Mouse (Mus musculus): ENCODE measurements at regions not wholly inside any gene's neighbourhood (a gene's known extent, or its start where the extent isn't known, plus 50 kb on each side); places are given as distances from the start of the nearest gene placed in this dataset.

DNA sequence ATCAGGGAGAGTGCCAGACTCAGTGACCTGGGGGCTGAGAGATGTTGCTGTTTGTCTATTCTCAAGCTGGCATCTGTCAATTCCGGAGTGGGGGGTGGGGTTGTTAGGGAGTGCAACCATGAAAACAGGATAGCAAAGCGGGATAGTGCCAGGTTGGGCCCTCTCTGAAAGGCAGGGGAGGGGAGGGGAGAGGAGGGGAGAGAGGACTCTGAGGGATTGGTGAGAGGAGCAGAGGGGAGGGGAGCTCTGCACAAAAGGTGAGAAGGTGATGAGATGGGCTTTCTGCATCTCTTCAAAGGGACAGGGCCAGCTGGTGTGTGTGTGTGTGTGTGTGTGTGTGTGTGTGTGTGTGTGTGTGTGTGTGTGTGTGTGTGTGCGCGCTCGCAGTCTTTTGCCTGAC lies 61.6 kb upstream of the Pclo start:
- TF ChIP-seq POLR2A (IDR thresholded peaks at IDR 0.05; ENCODE audit: low read depth, low read length), result no peak
- no peak for TF ChIP-seq CTCF (IDR thresholded peaks at IDR 0.05; ENCODE audit: borderline replicate concordance, insufficient read depth, low read length)
- H3K4me1 ChIP-seq (ENCODE audit: control insufficient read depth, insufficient read depth, low read length), result no peaks in the 10 kb centered on the region
- no peak overlapping the region for H3K27ac ChIP-seq (ENCODE audit: insufficient read depth, low read length)
- no peak overlapping the region for H3K4me3 ChIP-seq (ENCODE audit: insufficient read depth, low read length)

Data from embryonic fibroblast, embryonic 13.5 days (primary cell).